Mouse (Mus musculus) liver, postnatal 0 days (tissue): ENCODE results near the gene Gal3st2c.

Experiments used
- CTCF ChIP-seq: sonication (generic); IDR thresholded peaks from 2 replicates; pipeline ENCODE4 v1.5.1; 2016; ENCODE audit warnings: antibody characterized with exemption, low read depth
- EP300 ChIP-seq: IDR thresholded peaks from 2 replicates; pipeline ENCODE4 v1.6.1; 2016; ENCODE audit warnings: antibody characterized with exemption, low read depth, mild to moderate bottlenecking

- TF ChIP-seq CTCF (no peak), EP300 (no peak)
Measured at GRCm38 (mm10) chr1:94057401-94057800, 67.1 kb downstream of the Gal3st2c start.
